Mouse (Mus musculus): Measurements from ENCODE around the gene Itpr3. TPM values are rescaled to one million over a fixed set of nuclear protein-coding genes. Genes with fewer than 3 reads are reported as not detected.

Gene Itpr3
- polyA plus RNA-seq, 1 experiment from 2014 or later = 1.2 TPM

DNA sequence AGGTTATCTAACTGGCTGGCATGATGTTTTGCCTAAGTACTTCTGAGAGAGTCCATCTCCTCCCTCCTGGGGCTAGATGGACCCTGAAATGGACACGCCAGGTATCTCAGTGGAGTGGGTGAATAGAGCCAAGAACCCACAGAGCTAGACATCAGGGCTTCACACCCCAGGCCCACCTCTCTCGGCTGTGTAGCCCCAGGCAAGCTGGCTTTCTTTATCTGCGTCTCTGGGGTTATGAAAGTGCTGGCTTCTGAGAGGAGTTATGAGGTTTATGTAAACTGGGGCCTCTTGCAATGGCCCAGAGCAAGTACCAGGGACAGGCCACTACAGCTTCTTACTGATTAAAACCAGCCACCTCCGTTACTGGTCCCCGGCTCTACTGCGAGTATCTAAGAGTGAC is 97.8 kb downstream of the Itpr3 start:
- no peak for DNase-seq (ENCODE audit: low spot score)

DNA sequence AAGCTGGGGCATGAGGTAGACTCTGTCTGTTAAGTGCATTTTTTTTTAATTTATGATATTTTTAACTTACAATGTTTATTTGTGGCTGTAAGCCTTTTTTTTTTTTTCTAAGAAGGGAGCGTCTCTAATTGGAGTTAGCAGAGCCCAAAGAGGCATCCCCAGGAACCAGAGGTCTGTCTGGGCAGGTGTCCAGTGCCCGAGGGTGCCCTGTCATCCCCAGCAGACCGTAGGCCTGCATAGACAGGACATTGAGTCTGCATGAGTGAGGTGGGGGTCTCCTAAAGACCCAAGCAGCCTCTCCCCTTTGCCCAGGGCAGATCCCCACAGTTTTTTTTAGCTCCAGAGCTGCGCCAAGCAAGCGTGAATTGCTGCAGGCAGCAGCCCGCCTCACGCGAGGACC is 98.6 kb downstream of the Itpr3 start:
- Histone ChIP-seq H3K36me3 (ENCODE audit: control insufficient read depth, insufficient read depth, low read length) (no peaks in the 10 kb centered on the region), H3K4me1 (ENCODE audit: control insufficient read depth, insufficient read depth, low read length) (peaks cover 9% of the 10 kb centered on the region; the same call in 1 of the 2 replicates), H3K9me3 (ENCODE audit: control insufficient read depth, low read length) (no peaks in the 10 kb centered on the region), H3K27ac (ENCODE audit: low read depth, low read length) (no peak overlapping the region), H3K4me2 (ENCODE audit: low read depth) (no peak overlapping the region), H3K9ac (ENCODE audit: low read length) (no peak overlapping the region), H3K27me3 (ENCODE audit: control insufficient read depth, insufficient read depth, low read length) (no peaks in the 10 kb centered on the region), H3K4me3 (ENCODE audit: low read depth, low read length) (no peak overlapping the region)
- ATAC-seq (ENCODE audit: insufficient read depth, low FRiP score, low TSS enrichment) = no peak
- WGBS = 73% methylated on average over 8 of the region's 8 CpGs
- no peak for DNase-seq (ENCODE audit: low spot score)

More for the DNA sequence above, 97.8 kb downstream of the Itpr3 start:
- peaks cover 13% of the 10 kb centered on the region; the same call in 1 of the 2 replicates for H3K4me1 ChIP-seq (ENCODE audit: control insufficient read depth, insufficient read depth, low read length)
- no peak overlapping the region for H3K4me2 ChIP-seq (ENCODE audit: low read depth)
- no peaks in the 10 kb centered on the region for H3K9me3 ChIP-seq (ENCODE audit: control insufficient read depth, low read length)
- no peak overlapping the region for H3K4me3 ChIP-seq (ENCODE audit: low read depth, low read length)
- no peak for ATAC-seq (ENCODE audit: insufficient read depth, low FRiP score, low TSS enrichment)
- no peaks in the 10 kb centered on the region for H3K27me3 ChIP-seq (ENCODE audit: control insufficient read depth, insufficient read depth, low read length)
- no peak overlapping the region for H3K27ac ChIP-seq (ENCODE audit: low read depth, low read length)
- no peak overlapping the region for H3K9ac ChIP-seq (ENCODE audit: low read length)
- 84% methylated on average over 6 of the region's 6 CpGs for WGBS
- H3K36me3 ChIP-seq (ENCODE audit: control insufficient read depth, insufficient read depth, low read length) = no peaks in the 10 kb centered on the region

DNA sequence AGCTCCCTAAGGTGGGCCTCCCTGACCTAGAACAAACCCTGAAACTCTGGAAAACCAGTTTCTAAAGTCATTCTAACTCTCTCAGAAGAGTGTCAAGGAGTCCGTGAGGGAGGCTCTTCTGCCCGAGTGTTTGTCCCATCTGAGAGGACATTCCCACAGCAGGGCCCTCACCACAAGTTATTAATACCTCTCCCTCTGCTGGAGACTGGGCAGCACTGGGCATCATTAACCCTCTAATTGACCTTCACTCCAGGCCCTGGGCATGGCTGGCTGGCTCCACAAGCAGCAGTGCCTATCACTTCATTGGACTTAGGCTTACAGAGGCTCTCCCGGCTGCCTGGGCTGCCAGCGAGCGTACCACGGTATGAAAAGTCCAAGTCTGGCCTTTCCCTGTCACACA is 101.3 kb downstream of the Itpr3 start:
- no peaks in the 10 kb centered on the region for H3K36me3 ChIP-seq (ENCODE audit: control insufficient read depth, insufficient read depth, low read length)
- ATAC-seq (ENCODE audit: insufficient read depth, low FRiP score, low TSS enrichment) = no peak
- H3K4me2 ChIP-seq (ENCODE audit: low read depth) = no peak overlapping the region
- H3K4me1 ChIP-seq (ENCODE audit: control insufficient read depth, insufficient read depth, low read length) = 0 out of 2 replicates have a peak, but pooled peaks cover 5% of the 10 kb centered on the region
- no peak overlapping the region for H3K27ac ChIP-seq (ENCODE audit: low read depth, low read length)
- no peak overlapping the region for H3K4me3 ChIP-seq (ENCODE audit: low read depth, low read length)
- H3K27me3 ChIP-seq (ENCODE audit: control insufficient read depth, insufficient read depth, low read length) = no peaks in the 10 kb centered on the region
- WGBS = 88% methylated on average over 6 of the region's 6 CpGs
- no peak for DNase-seq (ENCODE audit: low spot score)
- H3K9me3 ChIP-seq (ENCODE audit: control insufficient read depth, low read length) = no peaks in the 10 kb centered on the region
- H3K9ac ChIP-seq (ENCODE audit: low read length) = no peak overlapping the region

DNA sequence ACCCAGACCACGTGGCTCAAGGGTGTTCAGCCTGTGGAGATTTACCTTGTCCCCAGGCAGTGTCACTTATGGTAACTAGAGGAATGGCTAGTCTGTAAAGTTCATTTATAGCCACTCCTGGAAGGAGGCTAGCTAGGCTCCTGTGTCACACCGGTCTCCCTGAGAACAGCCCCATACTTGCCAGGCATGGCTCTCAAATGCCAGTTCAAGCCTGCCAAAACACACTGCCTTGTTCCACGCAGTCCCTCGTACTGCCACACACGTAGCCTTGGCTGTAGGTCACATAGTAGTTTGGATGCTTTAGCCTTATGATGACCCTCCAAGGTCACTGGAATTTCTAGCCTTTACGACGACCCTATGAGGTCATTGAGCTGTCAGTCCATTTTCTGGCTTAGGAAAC is 102.1 kb downstream of the Itpr3 start:
- Histone ChIP-seq H3K9ac (ENCODE audit: low read length) (no peak overlapping the region), H3K4me3 (ENCODE audit: low read depth, low read length) (no peak overlapping the region), H3K27me3 (ENCODE audit: control insufficient read depth, insufficient read depth, low read length) (no peaks in the 10 kb centered on the region), H3K4me2 (ENCODE audit: low read depth) (no peak overlapping the region), H3K9me3 (ENCODE audit: control insufficient read depth, low read length) (no peaks in the 10 kb centered on the region), H3K4me1 (ENCODE audit: control insufficient read depth, insufficient read depth, low read length) (0 out of 2 replicates have a peak, but pooled peaks cover 5% of the 10 kb centered on the region), H3K27ac (ENCODE audit: low read depth, low read length) (no peak overlapping the region), H3K36me3 (ENCODE audit: control insufficient read depth, insufficient read depth, low read length) (no peaks in the 10 kb centered on the region)
- WGBS = 79% methylated on average over 7 of the region's 7 CpGs
- no peak for DNase-seq (ENCODE audit: low spot score)
- ATAC-seq (ENCODE audit: insufficient read depth, low FRiP score, low TSS enrichment) = no peak

DNA sequence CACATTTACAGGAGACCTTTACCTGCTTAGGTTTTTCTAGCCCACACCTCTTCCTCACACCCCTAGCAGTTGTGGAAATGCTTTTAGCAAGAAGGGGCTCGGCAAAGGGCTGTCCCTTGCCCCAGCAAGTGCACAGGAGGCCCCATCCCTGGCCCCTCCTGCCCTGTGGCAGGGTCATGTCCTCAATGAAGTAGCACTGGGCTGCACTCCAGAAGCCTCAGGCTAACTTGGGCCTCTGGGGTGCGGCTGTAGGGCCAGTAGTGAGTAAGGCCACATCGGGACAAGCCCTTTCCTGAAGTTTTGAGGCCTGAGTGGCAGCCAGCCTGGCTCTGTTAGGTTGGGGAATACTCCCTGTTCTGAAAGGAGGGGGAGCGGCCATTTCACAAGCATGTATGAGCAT is 103.8 kb downstream of the Itpr3 start:
- WGBS = 79% methylated on average over 4 of the region's 4 CpGs
- ATAC-seq (ENCODE audit: insufficient read depth, low FRiP score, low TSS enrichment) (no peak), DNase-seq (ENCODE audit: low spot score) (no peak)
- Histone ChIP-seq H3K4me3 (ENCODE audit: low read depth, low read length) (no peak overlapping the region), H3K9ac (ENCODE audit: low read length) (no peak overlapping the region), H3K27ac (ENCODE audit: low read depth, low read length) (no peak overlapping the region), H3K27me3 (ENCODE audit: control insufficient read depth, insufficient read depth, low read length) (no peaks in the 10 kb centered on the region), H3K4me1 (ENCODE audit: control insufficient read depth, insufficient read depth, low read length) (0 out of 2 replicates have a peak, but pooled peaks cover 5% of the 10 kb centered on the region), H3K4me2 (ENCODE audit: low read depth) (no peak overlapping the region), H3K36me3 (ENCODE audit: control insufficient read depth, insufficient read depth, low read length) (no peaks in the 10 kb centered on the region), H3K9me3 (ENCODE audit: control insufficient read depth, low read length) (no peaks in the 10 kb centered on the region)

DNA sequence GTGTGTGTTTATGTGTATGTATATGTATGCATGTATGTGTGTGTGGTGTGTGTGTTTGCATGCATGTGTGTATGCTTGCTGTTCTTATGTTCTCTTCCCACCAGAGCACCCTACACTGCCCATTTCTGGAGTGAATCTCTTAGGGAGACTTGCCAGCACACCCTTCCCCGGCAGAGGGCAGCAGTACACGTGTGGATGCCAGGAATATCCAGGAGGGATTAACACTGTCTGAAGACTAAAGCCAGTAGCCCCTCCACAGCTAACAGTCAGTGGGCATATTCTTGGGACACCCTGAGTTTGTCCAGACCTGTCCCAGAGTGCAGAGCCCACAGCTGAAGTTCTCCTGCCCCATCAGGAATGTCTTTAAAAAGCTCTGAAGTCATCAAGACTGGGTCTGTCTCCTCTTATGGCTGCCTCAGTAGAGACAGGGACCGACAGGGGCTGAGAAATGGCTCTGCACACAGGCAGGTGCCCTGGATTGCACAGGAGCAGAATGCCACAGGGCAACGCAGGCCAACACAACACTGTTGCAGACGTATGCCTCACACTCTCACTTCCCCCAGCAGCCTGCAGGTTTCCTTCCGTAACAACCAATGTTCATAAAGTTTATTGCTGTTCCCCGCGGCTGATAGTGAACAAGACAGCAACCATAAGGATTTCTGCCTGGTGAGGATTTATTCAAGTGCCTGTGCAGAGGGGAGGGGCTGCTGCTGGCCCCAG is 108.1 kb downstream of the Itpr3 start:
- H3K4me2 ChIP-seq (ENCODE audit: low read depth) = no peak overlapping the region
- 61% methylated on average over 8 of the region's 8 CpGs for WGBS
- no peaks in the 10 kb centered on the region for H3K27me3 ChIP-seq (ENCODE audit: control insufficient read depth, insufficient read depth, low read length)
- ATAC-seq (ENCODE audit: insufficient read depth, low FRiP score, low TSS enrichment) (no peak), DNase-seq (ENCODE audit: low spot score) (peak; percentile 60)
- H3K27ac ChIP-seq (ENCODE audit: low read depth, low read length) = no peak overlapping the region
- no peaks in the 10 kb centered on the region for H3K36me3 ChIP-seq (ENCODE audit: control insufficient read depth, insufficient read depth, low read length)
- H3K9me3 ChIP-seq (ENCODE audit: control insufficient read depth, low read length) = no peaks in the 10 kb centered on the region
- no peaks in the 10 kb centered on the region for H3K4me1 ChIP-seq (ENCODE audit: control insufficient read depth, insufficient read depth, low read length)
- H3K4me3 ChIP-seq (ENCODE audit: low read depth, low read length) = no peak overlapping the region
- no peak overlapping the region for H3K9ac ChIP-seq (ENCODE audit: low read length)

DNA sequence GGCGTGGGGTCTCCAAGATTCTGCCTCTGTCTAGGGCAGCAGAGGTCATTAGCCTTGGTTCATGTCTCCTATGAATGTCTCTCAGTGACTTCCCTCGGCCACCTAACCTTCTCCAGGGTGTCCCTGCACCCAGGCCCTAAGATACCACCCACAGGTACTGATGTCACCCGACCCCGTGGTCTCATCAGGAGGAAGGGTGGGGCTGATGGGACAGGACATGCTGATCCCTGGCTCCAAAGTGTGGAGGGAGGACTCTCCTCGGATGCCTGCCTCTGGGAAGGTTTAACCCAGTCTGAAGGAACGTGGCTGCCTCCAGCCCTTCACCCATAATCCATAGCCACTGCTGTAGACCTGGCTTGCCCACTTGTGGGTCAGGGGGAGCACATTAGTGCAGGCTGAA is 109.8 kb downstream of the Itpr3 start:
- WGBS = 73% methylated on average over 6 of the region's 6 CpGs
- no peak overlapping the region for H3K27ac ChIP-seq (ENCODE audit: low read depth, low read length)
- no peaks in the 10 kb centered on the region for H3K27me3 ChIP-seq (ENCODE audit: control insufficient read depth, insufficient read depth, low read length)
- no peaks in the 10 kb centered on the region for H3K9me3 ChIP-seq (ENCODE audit: control insufficient read depth, low read length)
- no peak overlapping the region for H3K9ac ChIP-seq (ENCODE audit: low read length)
- ATAC-seq (ENCODE audit: insufficient read depth, low FRiP score, low TSS enrichment) (no peak), DNase-seq (ENCODE audit: low spot score) (no peak)
- H3K4me1 ChIP-seq (ENCODE audit: control insufficient read depth, insufficient read depth, low read length) = no peaks in the 10 kb centered on the region
- no peak overlapping the region for H3K4me2 ChIP-seq (ENCODE audit: low read depth)
- H3K4me3 ChIP-seq (ENCODE audit: low read depth, low read length) = no peak overlapping the region
- no peaks in the 10 kb centered on the region for H3K36me3 ChIP-seq (ENCODE audit: control insufficient read depth, insufficient read depth, low read length)

DNA sequence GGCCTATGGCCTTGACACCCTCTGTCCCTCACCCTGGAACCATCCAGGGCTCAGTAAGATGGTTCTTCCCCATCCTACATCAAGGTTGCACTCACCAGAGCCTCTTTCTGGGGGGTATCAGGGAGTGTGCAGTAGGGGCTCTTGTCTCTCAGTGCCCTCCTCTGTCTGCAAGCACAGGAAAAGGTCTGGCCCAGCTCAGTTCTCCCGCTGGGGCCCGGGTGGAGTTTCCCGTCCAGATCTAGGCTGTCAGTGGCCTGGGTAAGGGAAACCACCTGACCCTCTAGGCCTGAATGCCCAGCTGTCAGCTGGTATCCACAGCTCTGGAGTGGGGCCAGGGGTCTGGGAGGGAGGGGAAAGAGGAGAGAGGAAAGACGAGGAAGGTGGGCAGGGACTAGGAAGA is 110.4 kb downstream of the Itpr3 start, which contains the start of gene Ip6k3:
Gene Ip6k3, minus strand, starts transcription at position 251 of the 400 bp plus-strand sequence.
- H3K9me3 ChIP-seq (ENCODE audit: control insufficient read depth, low read length) = no peaks in the 10 kb centered on the region
- H3K27ac ChIP-seq (ENCODE audit: low read depth, low read length) = no peak within 1 kb of the TSS
- H3K9ac ChIP-seq (ENCODE audit: low read length) = no peak within 1 kb of the TSS
- H3K4me1 ChIP-seq (ENCODE audit: control insufficient read depth, insufficient read depth, low read length) = no peaks in the 10 kb centered on the region
- DNase-seq (ENCODE audit: low spot score) (no peak), ATAC-seq (ENCODE audit: insufficient read depth, low FRiP score, low TSS enrichment) (no peak)
- H3K4me2 ChIP-seq (ENCODE audit: low read depth) = no peak within 1 kb of the TSS
- WGBS = 74% methylated on average over 4 of the region's 4 CpGs
- H3K36me3 ChIP-seq (ENCODE audit: control insufficient read depth, insufficient read depth, low read length) = no peaks in the 10 kb centered on the region
- no peaks in the 10 kb centered on the region for H3K27me3 ChIP-seq (ENCODE audit: control insufficient read depth, insufficient read depth, low read length)
- H3K4me3 ChIP-seq (ENCODE audit: low read depth, low read length) = no peak within 1 kb of the TSS

DNA sequence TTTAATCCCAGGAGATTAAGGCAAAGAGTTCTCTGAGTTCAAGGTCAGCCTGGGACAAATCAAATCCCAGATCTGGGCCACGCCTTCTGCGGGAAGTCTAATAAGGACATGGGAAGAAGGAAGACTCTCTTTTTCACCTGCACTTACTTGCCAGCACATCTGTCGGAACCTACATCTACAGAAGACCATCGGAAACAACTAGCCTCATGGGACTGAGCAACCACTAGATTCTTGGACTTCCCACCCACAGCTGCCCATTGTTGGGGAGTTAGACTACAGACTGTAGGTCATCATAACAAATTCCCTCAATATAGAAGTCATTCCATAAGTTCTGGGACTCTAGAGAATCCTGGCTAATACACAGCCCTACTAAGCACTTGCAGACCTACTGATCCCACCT is 111.5 kb downstream of the Itpr3 start:
- H3K4me1 ChIP-seq (ENCODE audit: control insufficient read depth, insufficient read depth, low read length) = no peaks in the 10 kb centered on the region
- H3K27me3 ChIP-seq (ENCODE audit: control insufficient read depth, insufficient read depth, low read length) = no peaks in the 10 kb centered on the region
- no peaks in the 10 kb centered on the region for H3K36me3 ChIP-seq (ENCODE audit: control insufficient read depth, insufficient read depth, low read length)
- DNase-seq (ENCODE audit: low spot score) = no peak
- WGBS = 92% methylated on average over 4 of the region's 4 CpGs
- no peak overlapping the region for H3K9ac ChIP-seq (ENCODE audit: low read length)
- H3K9me3 ChIP-seq (ENCODE audit: control insufficient read depth, low read length) = no peaks in the 10 kb centered on the region
- no peak for ATAC-seq (ENCODE audit: insufficient read depth, low FRiP score, low TSS enrichment)
- no peak overlapping the region for H3K27ac ChIP-seq (ENCODE audit: low read depth, low read length)
- no peak overlapping the region for H3K4me3 ChIP-seq (ENCODE audit: low read depth, low read length)
- H3K4me2 ChIP-seq (ENCODE audit: low read depth) = no peak overlapping the region

Measured in neural tube, embryonic 11.5 days (tissue).